Mouse (Mus musculus) cerebellum, adult 2 months (tissue): ENCODE results near the gene Smyd3. TPM values are rescaled to one million over a fixed set of nuclear protein-coding genes. Genes with fewer than 3 reads are reported as not detected.

Source experiments
- DNase-seq, 2 experiments: peaks; one replicate each; pipeline ENCODE4 v3.0.0; 2021
- H3K27ac ChIP-seq: fragments of 200-500 bp; 2 replicates; pipeline ENCODE4 v1.5.1; 2012; ENCODE audit warnings: low read length, control low read depth, inconsistent platforms; ENCODE audit not compliant: insufficient read depth
- H3K27me3 ChIP-seq: fragments of 200-500 bp; 2 replicates; pipeline ENCODE4 v1.6.1; 2012; ENCODE audit warnings: inconsistent platforms, mild to moderate bottlenecking, low read length, moderate library complexity; ENCODE audit not compliant: control insufficient read depth, insufficient read depth
- H3K4me1 ChIP-seq: fragments of 200-500 bp; 2 replicates; pipeline ENCODE4 v1.6.1; 2011; ENCODE audit warnings: low read length; ENCODE audit not compliant: control insufficient read depth, insufficient read depth
- H3K4me3 ChIP-seq: fragments of 200-500 bp; replicated peaks from 2 replicates; pipeline ENCODE3; 2011; ENCODE audit warnings: mild to moderate bottlenecking, low read depth, low read length, control low read depth; ENCODE audit not compliant: insufficient read depth
- CTCF ChIP-seq: fragments of 200-500 bp; IDR thresholded peaks from 2 replicates; pipeline ENCODE4 v1.5.1; 2011; ENCODE audit warnings: low read depth, mild to moderate bottlenecking, control low read depth, low read length, moderate library complexity, borderline replicate concordance; ENCODE audit not compliant: insufficient read depth
- POLR2A ChIP-seq: fragments of 200-500 bp; IDR thresholded peaks from 2 replicates; pipeline ENCODE4 v1.6.1; 2011; ENCODE audit warnings: low read length, control low read depth, borderline replicate concordance; ENCODE audit not compliant: insufficient read depth
- WGBS: fragments of 180-500 bp; shearing (Covaris S2); methylation state at CpG from one replicate; pipeline ENCODE4 v1.1.7; 2018; 5-methylcytosine and 5-hydroxymethylcytosine counted together
- polyA plus RNA-seq: library from polyadenylated mRNA; depleted of rRNA; stranded (reverse); fragments of >200 nt; gene quantifications from 2 replicates; pipeline ENCODE4 v1.2.3, GENCODE M21; 2012

The Smyd3 gene
- polyA plus RNA-seq, 1 experiment = 17.3 TPM

- no peak overlapping the region for H3K27ac ChIP-seq
- no peak for DNase-seq
- WGBS = 91% methylated on average over 4 of the region's 4 CpGs
- no peaks in the 10 kb centered on the region for H3K27me3 ChIP-seq
- TF ChIP-seq POLR2A = no peak
- no peak for TF ChIP-seq CTCF
- no peaks in the 10 kb centered on the region for H3K4me1 ChIP-seq
- H3K4me3 ChIP-seq = no peak overlapping the region
These were observed 139.7 kb downstream of the Smyd3 start for GRCm38 (mm10) chr1:179378102-179378501.

GRCm38 (mm10) chr1:179374987-179375386, 142.9 kb downstream of the Smyd3 start:
- H3K4me1 ChIP-seq = no peaks in the 10 kb centered on the region
- H3K27ac ChIP-seq = no peak overlapping the region
- no peak for TF ChIP-seq POLR2A
- no peak for TF ChIP-seq CTCF
- no peak overlapping the region for H3K4me3 ChIP-seq
- DNase-seq = no peak
- H3K27me3 ChIP-seq = no peaks in the 10 kb centered on the region
- 93% methylated on average over 4 of the region's 4 CpGs for WGBS

- no peak overlapping the region for H3K27ac ChIP-seq
- H3K4me3 ChIP-seq = no peak overlapping the region
- WGBS = 96% methylated on average over 11 of the region's 11 CpGs
- DNase-seq = no peak
- no peaks in the 10 kb centered on the region for H3K4me1 ChIP-seq
- H3K27me3 ChIP-seq = no peaks in the 10 kb centered on the region
- TF ChIP-seq CTCF (no peak), POLR2A (no peak)
These were observed 143.9 kb downstream of the Smyd3 start for GRCm38 (mm10) chr1:179373911-179374310.

GRCm38 (mm10) chr1:179371191-179371590, 146.7 kb downstream of the Smyd3 start:
- 54% methylated on average over 3 of the region's 3 CpGs for WGBS
- no peaks in the 10 kb centered on the region for H3K27me3 ChIP-seq
- no peak overlapping the region for H3K27ac ChIP-seq

GRCm38 (mm10) chr1:179368426-179369010, 149.3 kb downstream of the Smyd3 start:
- no peak for TF ChIP-seq POLR2A
- no peak for TF ChIP-seq CTCF
- WGBS = 86% methylated on average over 3 of the region's 3 CpGs
- H3K27me3 ChIP-seq = no peaks in the 10 kb centered on the region
- no peak overlapping the region for H3K27ac ChIP-seq
- H3K4me3 ChIP-seq = no peak overlapping the region
- H3K4me1 ChIP-seq = no peaks in the 10 kb centered on the region
- no peak for DNase-seq

More at GRCm38 (mm10) chr1:179371191-179371590, 146.7 kb downstream of the Smyd3 start:
- no peaks in the 10 kb centered on the region for H3K4me1 ChIP-seq
- no peak for TF ChIP-seq POLR2A
- no peak for TF ChIP-seq CTCF
- no peak overlapping the region for H3K4me3 ChIP-seq
- DNase-seq = no peak

- no peaks in the 10 kb centered on the region for H3K4me1 ChIP-seq
- TF ChIP-seq POLR2A (no peak), CTCF (no peak)
- no peaks in the 10 kb centered on the region; the same call in 1 of the 2 replicates for H3K27me3 ChIP-seq
- DNase-seq = no peak
- WGBS = 90% methylated on average over 8 of the region's 8 CpGs
- H3K27ac ChIP-seq = no peak overlapping the region
- H3K4me3 ChIP-seq = no peak overlapping the region
These were observed 156.1 kb downstream of the Smyd3 start for GRCm38 (mm10) chr1:179361481-179362466.

- no peak for DNase-seq
- H3K4me1 ChIP-seq = peaks cover 4% of the 10 kb centered on the region
- H3K4me3 ChIP-seq = no peak overlapping the region
- 93% methylated on average over 2 of the region's 2 CpGs for WGBS
- TF ChIP-seq POLR2A (no peak), CTCF (no peak)
- H3K27me3 ChIP-seq = no peaks in the 10 kb centered on the region; the same call in 1 of the 2 replicates
- H3K27ac ChIP-seq = no peak overlapping the region
These were observed 160.7 kb downstream of the Smyd3 start for GRCm38 (mm10) chr1:179357111-179357510.

- no peak for TF ChIP-seq CTCF
- no peak for TF ChIP-seq POLR2A
- Histone ChIP-seq H3K4me3 (no peak overlapping the region), H3K27ac (no peak overlapping the region), H3K4me1 (peaks cover 8% of the 10 kb centered on the region), H3K27me3 (no peaks in the 10 kb centered on the region)
- no peak for DNase-seq
- 90% methylated on average over 6 of the region's 6 CpGs for WGBS
These were observed 163.6 kb downstream of the Smyd3 start for GRCm38 (mm10) chr1:179354250-179354649.
